Mouse (Mus musculus) megakaryocyte progenitor cell, adult 5-6 weeks (primary cell): ENCODE data around the gene Slc9b1. TPM values are rescaled to one million over a fixed set of nuclear protein-coding genes. Genes with fewer than 3 reads are reported as not detected.
A peak's percentile ranks its signal among the peaks of the same experiment; 100 is the strongest.

Experiments
- ATAC-seq: replicated peaks from 2 replicates; pipeline ENCODE4 v1.8.0; 2016; ENCODE audit warnings: mild to moderate bottlenecking, moderate TSS enrichment, inconsistent platforms; ENCODE audit not compliant: poor library complexity
- total RNA-seq, 2 experiments: library from RNA; stranded (forward) in 1 of 2; stranded (reverse) in 1 of 2; fragments of 157-497, 149-512 nt in 1 of 2; fragments of 200-1000 nt in 1 of 2; gene quantifications; 2 replicates each; pipeline versions ENCODE4 v1.2.3 to v1.2.4; 2015 to 2017

Gene Slc9b1
- total RNA-seq, 2 experiments from 2014 or later = not detected

DNA sequence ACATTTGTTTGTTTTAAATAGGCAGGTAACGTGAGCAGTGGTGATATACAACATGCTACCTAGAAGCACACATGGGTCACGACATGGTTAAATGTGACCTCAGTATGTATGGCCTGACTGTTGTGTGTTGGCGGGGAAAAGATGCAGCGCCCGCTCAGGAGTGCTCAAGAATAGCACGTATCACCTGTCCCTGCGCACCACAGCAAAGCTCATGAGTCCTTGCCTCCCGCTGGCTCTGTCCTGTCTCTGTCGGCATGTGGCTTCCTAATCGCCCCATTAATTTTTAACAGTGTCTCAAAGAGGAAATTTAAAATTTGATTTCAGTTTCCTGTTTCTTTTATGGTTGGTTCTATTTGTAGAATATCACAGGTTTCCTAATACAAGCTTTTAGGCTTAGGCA, 29.6 kb downstream of the Slc9b1 start:
- no peak; the same call in 1 of the 2 replicates for ATAC-seq

DNA sequence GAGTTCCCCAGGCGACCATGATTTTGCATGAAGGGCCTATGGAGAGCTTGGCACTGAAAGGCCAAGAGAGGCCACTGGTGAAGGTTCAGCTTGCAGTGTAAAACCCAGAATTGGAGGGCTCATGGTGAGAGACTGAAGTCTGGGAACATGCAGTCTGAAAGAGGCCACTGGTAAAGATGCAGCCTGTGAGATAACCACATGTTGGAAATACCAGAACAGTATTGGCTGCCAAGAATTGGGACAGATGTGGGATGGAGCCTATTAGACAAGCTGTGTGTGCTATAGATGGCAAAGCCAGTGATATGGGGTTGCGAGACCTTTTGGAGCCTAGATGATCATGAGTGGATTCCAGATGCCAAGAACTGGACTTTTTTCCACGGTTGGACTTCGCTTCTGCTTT, 32.0 kb downstream of the Slc9b1 start:
- peak; percentile 74 for ATAC-seq

DNA sequence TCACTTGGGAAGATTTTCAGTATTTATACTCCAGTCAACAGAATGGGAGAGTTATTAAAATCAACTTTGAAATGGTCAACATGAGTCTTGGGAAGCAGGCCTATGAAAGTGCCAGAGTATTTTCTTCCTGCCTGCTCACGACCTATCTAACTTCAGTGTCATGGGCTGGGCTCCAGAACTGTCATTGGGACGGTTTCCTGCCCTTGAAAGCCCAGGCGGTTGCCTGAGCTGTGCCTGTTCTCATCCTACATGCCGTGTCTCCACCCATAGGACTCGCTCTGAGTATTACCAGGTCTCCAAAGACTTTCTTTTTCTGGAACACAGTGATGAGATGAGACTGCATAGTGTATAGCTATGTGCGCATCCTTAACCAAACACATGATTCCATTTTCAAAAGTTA, 45.4 kb downstream of the Slc9b1 start:
- ATAC-seq = no peak

DNA sequence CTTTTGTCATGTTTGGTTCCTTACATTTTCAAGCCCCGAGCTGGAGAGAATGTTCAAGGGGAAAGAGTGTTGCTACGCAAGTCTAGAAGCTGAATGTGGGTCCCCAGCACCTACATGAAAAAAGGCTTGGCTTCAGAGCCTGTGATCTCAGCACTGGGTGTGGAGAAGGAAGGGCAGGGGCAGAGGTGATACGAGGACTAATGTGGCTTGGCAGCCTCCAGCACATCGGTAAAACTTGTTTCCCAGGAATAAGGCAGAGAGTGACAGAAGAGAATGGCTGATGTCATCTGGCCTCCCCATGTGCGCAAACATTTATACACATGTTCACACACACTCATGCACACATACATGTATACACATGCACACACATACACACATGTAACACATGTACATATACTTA, 47.3 kb downstream of the Slc9b1 start:
- no peak for ATAC-seq

DNA sequence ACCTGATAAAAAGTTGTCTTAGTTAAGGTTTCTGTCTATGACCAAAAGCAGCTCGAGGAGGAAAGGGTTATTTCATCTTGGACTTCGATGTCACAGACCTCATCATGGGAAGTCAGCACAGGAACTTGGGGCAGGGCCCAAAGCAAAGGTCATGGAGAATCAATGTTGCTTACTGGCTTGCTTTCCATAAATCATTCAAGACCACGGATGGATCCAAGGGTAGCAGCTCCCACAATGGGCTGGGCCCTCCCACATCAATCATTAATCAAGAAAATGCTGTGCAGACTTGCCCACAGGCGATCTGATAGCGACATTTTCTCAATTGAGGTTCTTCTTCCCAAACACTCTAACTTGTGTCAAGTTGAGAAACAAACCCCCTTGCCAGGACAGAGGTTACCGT, 48.3 kb downstream of the Slc9b1 start:
- peak; percentile 31 for ATAC-seq

DNA sequence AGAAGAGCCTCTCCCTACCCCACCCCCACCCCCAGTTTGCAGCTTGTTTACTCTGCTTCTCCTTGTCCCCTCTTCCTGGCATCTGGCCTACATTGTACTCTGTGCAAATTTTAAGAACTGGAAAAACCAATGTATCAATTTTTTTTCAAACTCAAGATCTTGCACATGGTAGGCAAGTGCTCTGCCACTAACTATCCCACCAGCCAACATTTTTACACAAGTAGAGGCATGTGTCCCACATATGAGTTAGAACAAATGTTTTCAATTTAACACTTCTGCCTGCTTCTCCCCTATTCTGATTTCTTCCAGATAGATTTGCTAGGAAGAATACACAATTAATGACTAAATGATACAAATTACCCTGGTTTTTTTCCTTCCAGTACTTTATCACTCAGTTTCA, 49.3 kb downstream of the Slc9b1 start:
- no peak for ATAC-seq

DNA sequence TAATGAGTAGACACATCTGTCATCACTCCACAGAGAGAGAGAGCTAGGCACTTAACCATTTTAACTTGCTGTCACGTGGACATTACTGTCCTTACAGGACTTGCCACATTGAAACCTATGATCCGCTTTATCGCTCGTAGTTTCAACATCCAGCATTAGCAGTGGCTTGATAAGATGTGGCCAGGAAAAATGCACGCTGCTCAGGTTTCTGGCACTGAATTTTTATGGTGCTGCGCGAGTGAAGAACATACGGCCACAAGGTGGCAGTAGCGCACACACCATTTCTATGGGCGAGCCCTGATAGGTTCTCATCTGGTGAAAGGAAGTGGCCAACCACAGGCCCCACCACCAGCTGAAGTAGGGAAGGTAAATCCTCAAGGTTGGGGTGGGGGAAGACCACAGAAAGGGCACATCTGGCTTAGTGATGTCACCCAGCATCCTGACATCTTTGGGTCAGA, 54.4 kb downstream of the Slc9b1 start:
- ATAC-seq = peak; percentile 97

DNA sequence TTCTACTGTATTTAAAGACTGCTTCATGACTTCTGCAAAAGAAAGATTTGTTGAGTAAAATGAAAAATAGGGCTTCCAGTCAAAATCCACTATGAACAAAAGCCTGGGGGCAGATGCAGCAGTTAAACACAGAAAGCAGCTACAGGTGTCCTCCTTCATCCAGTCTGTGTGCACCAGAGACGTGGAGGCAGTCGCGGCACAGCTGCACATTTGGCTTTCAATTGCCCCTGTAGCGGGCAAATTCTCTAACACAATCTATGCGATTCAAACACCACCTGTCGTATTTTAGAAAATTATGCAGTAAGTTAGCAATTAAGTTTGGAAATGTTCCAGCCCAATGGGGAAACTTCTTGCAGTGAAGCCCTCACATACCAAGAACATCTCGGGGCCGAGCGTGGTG, 55.4 kb downstream of the Slc9b1 start:
- ATAC-seq = no peak

DNA sequence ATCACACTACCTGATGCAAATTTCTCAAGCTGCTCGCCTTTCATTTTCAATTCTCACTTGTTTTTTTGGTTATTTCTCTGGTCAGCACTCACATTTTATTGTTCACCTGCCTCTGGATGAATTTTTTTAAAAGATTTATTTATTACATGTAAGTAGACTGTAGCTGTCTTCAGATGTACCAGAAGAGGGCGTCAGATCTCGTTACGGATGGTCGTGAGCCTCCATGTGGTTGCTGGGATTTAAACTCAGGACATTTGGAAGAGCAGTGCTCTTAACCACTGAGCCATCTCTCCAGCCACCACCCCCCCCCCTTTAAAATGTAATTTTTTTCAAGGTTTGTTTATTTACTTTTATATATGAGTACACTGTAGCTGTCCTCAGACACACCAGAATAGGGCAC, 56.0 kb downstream of the Slc9b1 start:
- ATAC-seq = no peak

DNA sequence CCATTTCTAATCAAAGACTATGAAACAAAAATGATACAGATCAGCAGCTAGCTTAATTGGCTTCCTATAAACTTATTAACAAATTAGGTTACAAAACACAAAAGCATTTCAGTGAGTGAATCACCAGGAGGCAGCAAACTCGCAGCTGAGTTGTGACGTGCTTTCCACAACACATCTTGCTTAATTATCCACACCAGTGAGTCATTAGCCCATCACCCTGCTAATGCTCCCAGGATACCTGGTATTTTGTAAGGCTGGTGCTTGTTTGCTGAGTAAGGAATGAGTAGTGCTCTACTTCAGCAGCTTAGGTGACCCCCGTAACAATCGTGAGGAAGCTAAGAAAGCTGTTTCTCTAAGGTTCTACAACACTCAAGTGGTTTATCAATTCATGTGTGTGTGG, 56.8 kb downstream of the Slc9b1 start:
- ATAC-seq = no peak

DNA sequence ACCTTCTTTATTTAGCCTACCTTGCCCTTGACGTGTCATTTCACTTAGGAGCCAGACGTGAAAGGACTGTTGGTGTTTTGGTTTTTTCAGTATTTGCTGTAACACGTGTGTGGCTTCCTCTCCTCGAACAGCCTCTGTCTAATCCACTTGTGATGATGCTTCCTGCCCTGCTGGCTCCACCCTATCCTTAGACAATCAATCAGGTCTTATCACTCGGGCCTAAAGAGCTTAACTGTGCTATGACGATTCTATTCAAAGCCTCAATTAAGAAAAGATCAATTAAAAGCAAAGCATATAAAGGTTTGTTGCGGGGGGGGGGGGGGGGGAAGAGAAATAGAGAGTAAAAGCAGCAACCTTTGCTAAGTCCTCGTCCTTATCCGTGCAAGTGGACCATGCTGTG, 59.5 kb downstream of the Slc9b1 start:
- no peak for ATAC-seq

DNA sequence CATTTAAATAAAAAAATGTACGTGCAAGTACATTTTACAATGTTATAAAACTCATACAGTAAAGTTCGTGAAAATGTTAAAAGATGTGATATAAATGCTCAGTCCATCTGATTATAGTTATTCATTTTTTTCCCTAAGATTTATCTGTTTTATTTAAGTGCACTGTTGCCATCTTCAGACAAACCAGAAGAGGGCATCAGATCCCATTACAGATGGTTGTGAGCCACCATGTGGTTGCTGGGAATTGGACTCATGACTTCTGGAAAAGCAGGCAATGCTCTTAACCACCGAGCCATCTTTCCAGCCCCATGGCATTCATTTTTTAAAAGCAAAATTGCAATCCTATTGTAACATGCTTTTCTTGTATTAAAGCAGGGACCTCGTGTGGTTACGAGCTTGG, 61.4 kb downstream of the Slc9b1 start:
- no peak for ATAC-seq

DNA sequence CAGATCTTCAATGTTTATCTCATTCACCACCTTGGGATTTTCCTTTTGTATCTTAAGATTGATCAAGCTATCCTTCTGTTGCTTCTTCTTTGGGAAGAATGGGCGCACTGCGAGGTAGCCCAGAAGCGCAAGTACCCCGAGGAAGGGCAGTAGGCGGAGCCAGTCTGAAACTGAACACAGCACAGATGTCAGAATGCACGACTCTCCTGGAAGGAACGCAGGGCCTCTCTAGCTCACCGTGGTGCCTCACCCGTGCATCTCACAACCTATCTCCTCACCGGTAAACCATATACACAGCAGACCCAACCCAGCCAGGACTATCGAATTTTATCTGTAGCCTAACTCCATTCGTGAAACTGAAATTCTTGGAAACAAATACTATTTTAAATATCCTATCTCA, 63.2 kb downstream of the Slc9b1 start:
- ATAC-seq = no peak

DNA sequence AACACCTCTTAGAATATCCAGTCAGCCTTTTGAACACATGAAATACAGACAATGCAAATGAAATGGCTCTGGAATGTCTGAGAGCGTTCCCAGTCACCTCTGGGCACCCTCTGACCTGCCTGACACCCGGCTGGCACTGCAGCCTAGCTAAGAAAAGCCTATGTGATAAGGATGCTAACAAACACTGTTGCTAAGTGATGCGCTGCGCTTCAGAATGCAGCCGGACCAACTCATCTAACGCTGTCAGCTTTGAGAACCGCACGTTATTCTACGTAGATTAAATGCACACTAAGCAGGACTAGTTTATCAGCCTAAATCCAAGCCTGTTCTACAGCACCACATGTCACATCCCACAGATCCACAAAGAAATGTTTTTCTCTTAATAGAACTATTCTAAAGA, 64.0 kb downstream of the Slc9b1 start:
- ATAC-seq = no peak

DNA sequence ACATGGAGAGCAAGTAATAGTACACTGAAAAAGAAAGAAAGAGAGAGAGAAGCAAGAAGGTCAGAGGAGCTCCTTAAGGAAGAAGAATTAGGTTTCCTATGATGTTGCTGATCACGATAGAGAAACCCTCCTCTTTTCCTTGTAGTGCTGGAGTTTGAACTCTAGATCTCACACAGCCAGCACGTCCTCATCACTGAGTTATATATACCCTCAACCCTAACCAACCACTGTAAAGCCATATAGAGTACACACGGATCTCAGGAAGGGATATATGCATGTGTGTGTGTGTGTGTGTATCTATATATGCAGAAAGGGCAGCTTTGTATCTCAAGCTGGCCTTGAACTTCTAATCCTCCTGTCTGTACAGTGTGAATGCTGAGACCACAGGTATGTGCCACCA, 69.4 kb downstream of the Slc9b1 start:
- ATAC-seq = no peak

DNA sequence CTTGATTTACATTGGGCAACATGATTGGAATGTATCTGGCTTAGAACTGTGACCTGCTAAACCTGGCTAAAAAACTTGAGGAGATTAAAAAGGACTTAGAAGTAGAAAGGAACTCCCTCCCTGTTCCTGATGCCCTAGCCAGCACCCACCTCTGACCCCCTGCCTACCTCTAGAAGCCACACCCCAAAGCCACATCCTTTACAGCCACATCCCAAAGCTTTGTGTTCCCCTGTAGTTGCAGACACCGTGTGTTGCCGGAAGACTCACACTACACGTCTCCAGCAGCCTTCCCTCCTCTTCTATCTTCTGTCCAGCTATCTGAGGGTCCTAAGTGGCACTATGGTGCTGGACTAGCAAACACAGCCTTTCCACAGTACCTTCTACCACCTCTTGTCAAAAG, 70.0 kb downstream of the Slc9b1 start:
- ATAC-seq = peak; percentile 30; the same call in 1 of the 2 replicates

DNA sequence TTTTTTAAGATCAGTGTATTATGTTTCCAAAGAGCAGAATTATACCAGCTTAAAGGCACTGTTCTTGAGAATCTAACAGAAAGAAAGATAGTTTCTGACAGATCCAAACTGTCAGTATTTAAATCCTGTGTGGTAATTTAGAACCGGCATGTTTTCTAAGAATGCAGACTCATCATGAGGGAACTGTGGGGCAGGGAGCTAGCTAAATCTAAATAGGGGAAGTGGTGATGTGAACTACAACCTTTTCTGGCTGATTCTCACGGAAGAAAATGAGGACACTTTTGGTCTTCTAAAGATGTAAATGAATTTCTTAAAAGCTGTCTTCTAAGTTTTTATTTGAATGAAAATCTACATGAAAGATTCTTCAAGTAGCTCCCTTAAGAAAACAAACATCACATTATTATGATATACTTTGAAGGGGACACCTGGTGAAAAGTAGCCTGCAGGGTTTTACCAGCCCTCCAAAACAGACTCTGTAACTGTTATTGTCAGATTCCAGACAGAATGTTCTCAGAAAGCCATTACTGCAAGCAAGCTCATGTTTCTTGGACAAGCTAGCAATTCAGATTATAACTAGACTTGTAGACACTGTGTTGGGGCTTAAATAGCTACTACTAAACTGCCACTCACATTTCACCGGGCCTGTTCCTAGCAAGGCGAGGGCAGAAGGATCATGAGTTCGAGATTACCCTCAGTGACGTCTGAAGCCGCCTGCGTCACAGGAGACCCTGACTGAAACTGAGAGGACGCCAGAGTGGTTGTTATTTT, 72.9 kb downstream of the Slc9b1 start:
- ATAC-seq = peak; percentile 48

DNA sequence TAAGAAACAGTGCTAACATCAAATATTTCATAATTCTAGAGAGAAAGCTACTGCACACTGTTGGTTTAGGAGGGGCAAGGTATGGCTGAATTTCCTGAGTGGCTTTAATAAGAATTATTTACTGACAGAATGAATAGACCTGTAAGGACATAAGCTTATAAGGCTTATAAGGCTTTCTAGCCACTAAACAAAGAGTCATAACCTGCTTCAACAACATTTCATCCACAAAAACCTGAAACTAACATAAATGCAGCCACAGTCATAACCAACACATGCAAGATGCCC, 73.4 kb downstream of the Slc9b1 start:
- ATAC-seq = no peak

DNA sequence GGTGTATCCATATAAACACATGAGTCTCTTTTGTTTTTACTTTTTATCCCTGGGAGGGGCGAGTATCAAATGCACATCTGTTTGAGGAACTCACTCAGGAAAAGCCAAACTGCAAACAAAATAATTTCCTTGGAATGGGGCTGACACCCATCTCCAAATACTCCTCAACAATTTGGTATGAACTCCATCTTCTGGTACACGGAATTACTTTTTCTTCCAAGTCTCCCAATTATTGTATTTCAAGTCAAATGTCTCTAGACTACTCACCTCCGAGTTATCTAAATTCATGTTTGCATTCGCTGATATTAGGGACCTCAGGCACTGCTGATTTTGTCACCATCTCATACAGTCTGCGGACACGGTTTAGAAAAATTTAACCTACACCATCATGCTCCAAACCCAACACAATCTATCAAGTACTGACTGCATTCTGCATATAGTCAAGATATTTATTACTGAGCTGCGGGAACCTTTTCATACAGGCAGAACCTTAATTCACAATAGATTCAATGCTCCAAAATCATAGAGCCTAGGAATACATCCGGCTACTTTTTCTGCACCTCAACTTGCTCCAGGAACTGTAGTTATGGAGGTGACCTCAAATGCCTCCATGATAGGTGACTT, 74.5 kb downstream of the Slc9b1 start:
- ATAC-seq = no peak

DNA sequence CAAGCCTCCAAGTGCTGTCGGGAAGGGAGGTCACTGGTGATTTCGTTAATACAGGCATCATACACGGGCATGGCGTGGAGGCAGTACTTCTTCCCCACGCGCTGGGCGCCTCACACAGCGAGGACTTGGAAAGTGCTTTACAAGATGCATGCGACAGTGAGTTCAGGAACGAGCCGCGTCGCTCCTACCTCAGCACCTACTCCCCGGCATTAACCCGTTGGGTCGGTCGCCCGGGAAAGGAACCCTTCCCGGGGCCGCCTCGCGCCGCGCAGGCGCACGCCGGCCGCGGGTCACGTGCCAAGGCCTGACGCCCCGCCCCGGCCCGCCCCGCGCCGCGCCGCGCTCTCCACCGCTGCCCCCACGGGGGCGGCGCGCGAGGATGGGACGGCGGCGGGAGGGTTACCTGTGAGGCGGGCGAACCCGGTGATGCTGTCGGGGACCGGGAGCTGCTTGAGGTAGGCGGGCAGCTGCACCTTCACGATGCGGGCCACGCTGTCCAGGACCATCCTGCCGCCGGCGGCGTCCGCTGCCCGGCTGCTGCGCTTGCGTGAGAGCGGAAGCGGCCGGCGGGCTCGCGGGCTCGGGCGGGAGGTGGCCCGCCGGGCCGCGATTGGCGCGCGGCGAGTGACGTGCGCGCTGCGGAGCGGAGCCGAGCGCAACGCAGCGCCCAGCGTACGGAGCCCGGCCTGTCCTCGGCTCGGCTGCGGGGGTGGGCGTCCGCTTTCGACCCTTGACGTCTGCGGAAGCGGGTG, 75.2 kb downstream of the Slc9b1 start:
- ATAC-seq = peak; percentile 81

DNA sequence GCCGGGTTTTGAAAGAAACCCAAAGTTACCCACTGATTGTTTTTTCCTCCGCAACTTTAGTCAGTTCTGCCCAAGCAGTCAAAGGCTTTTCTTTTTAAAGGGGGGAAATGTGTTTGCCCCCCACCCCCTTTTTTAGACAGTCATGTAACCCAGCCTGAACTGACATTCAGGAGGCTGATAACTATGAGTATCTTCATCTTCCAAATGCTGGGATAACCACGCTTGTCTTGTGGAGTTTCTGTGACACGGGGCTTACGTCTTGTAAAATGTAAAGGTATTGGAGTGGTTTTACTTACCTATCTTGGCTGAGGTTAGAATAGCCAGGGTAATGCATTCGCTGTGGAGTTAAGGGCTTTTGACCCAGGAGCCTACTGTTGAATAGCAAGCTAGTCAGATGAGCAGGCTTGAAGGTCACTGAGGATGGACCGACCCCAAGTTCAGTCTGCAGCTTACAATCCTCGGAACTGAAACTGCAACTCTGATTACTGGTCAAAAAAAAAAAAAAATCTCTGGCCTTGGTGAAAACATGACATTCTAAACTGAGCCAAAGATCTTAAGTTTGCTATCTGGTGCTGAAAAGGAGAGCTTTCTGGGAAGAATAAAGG, 75.9 kb downstream of the Slc9b1 start, which contains the start of gene Cisd2:
TSS of gene Cisd2 (minus strand) at position 318 of the 605 bp plus-strand sequence.
- peak; percentile 2 for ATAC-seq
